Mouse (Mus musculus) ovary, postnatal 14 days (tissue): ENCODE results near the gene Efcc1.

Source experiments
- DNase-seq: peaks from one replicate; pipeline ENCODE4 v3.0.0; 2022; ENCODE audit warnings: low spot score

Gene Efcc1

DNA sequence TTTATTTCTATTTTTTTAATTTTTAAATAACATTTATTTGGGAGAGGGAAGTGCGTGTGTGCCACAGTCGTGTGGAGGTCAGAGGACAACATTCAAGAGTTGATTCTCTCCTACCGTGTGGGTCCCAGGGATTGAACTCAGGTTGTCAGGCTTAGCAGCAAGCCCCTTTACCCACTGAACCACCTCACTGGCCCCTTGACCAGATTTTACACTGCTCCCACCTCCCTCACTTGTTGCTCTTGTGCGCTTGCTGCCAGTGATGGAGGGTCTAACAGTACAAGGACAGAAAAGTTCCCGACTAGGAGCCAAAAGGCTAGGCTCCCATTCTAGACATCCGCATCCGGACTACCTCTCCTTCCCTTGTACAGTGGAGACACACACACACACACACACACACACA is 74.8 kb downstream of the Efcc1 start:
- DNase-seq = no peak
